Mouse (Mus musculus): ENCODE results near the gene Faf2.

DNA sequence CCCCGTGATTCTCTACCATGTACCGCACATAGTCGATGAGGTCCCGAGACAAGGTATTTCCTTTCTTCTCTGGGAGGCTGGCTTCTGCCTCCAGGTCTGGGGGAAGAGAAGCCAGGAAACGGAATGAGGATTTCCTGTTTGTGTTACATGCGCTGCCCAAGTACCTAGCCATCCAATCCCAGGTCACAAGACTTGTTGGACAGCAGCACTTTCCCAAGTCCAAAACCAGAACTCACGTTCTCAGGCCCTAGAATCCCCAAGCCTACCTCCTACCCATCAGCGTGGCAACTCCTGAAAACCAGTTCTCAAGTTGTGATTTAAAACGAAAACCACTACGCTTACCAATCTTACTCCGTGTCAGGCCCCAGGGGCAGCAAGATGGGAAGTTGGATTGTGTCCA lies 35.8 kb upstream of the Faf2 start:
- TF ChIP-seq CTCF (IDR thresholded peaks at IDR 0.05) (no peak), EP300 (IDR thresholded peaks at IDR 0.05; ENCODE audit: insufficient read depth, low read depth, low read length) (no peak), POLR2A (IDR thresholded peaks at IDR 0.05; ENCODE audit: insufficient read depth, low read depth, low read length) (no peak)
